Mouse (Mus musculus) megakaryocyte, adult 5-6 weeks (primary cell): ENCODE results near the gene Klk1b24. TPM values are rescaled to one million over a fixed set of nuclear protein-coding genes. Genes with fewer than 3 reads are reported as not detected.
"Not testable (repeated sequence)": the region's sequence is repeated elsewhere in the genome, so short reads cannot be mapped to it uniquely, and the experiment has no call there.

Source experiments
- ATAC-seq: 2 replicates; pipeline ENCODE4 v1.8.0; 2016; ENCODE audit warnings: mild to moderate bottlenecking, inconsistent platforms; ENCODE audit not compliant: poor library complexity, severe bottlenecking
- total RNA-seq, 2 experiments: library from RNA; stranded (forward) in 1 of 2; stranded (reverse) in 1 of 2; fragments of 153-499, 151-499 nt in 1 of 2; fragments of 221-1000, 200-1000 nt in 1 of 2; gene quantifications; 2 replicates each; pipeline versions ENCODE4 v1.2.3 to v1.2.4; 2015 to 2017

The Klk1b24 gene
- total RNA-seq (2015): not detected in 2 replicates
- total RNA-seq (2017): not detected in 2 replicates

GRCm38 (mm10) chr7:44187936-44188335 lies at the start of gene Klk1b24:
Klk1b24 (plus strand) TSS chr7:44188236.
- not testable (repeated sequence) for ATAC-seq

GRCm38 (mm10) chr7:44179299-44180045 lies 8.6 kb upstream of the Klk1b24 start:
- ATAC-seq: no peak

- ATAC-seq: not testable (repeated sequence)
Observed at GRCm38 (mm10) chr7:44186516-44186915, 1.5 kb upstream of the Klk1b24 start.

- ATAC-seq: not testable (repeated sequence)
Observed at GRCm38 (mm10) chr7:44193466-44193865, 5.4 kb downstream of the Klk1b24 start.

GRCm38 (mm10) chr7:44197891-44198290 lies 9.9 kb downstream of the Klk1b24 start, which contains the start of gene Klk1b3:
Klk1b3 (plus strand) TSS chr7:44198191.
- ATAC-seq: no peak

- ATAC-seq: not testable (repeated sequence)
Observed at GRCm38 (mm10) chr7:44207135-44207534, 19.1 kb downstream of the Klk1b24 start, which contains the start of gene Klk1b4. Klk1b4 (plus strand) TSS chr7:44207435.

- ATAC-seq: no peak
Observed at GRCm38 (mm10) chr7:44208307-44208706, 20.3 kb downstream of the Klk1b24 start.

GRCm38 (mm10) chr7:44215645-44216044 lies 27.6 kb downstream of the Klk1b24 start, which contains the start of gene Klk1b5:
Klk1b5 (plus strand) TSS chr7:44215945.
- ATAC-seq: no peak

GRCm38 (mm10) chr7:44221601-44222000 lies 33.6 kb downstream of the Klk1b24 start:
- not testable (repeated sequence) for ATAC-seq

GRCm38 (mm10) chr7:44222335-44222734 lies 34.3 kb downstream of the Klk1b24 start:
- ATAC-seq: not testable (repeated sequence)

- ATAC-seq: no peak
Observed at GRCm38 (mm10) chr7:44225076-44225475, 37.0 kb downstream of the Klk1b24 start, which contains the start of gene Klk1. Klk1 (plus strand) TSS chr7:44225360.

GRCm38 (mm10) chr7:44235909-44236308 lies 47.9 kb downstream of the Klk1b24 start, which contains the start of gene Gm36864:
Gm36864 (plus strand) TSS chr7:44236177.
- ATAC-seq: no peak

- ATAC-seq: no peak
Observed at GRCm38 (mm10) chr7:44239913-44240312, 51.9 kb downstream of the Klk1b24 start.

GRCm38 (mm10) chr7:44240712-44241111 lies 52.7 kb downstream of the Klk1b24 start:
- no peak for ATAC-seq

- ATAC-seq: no peak
Observed at GRCm38 (mm10) chr7:44241163-44241562, 53.1 kb downstream of the Klk1b24 start.

Other genes starting within 250 kb of the Klk1b24 start
- not detected in 2 replicates for gene Klk1b8, start 237.6 kb upstream of the Klk1b24 start, total RNA-seq (2015)
- not detected in 2 replicates for gene Klk1b8, start 237.6 kb upstream of the Klk1b24 start, total RNA-seq (2017)
- gene Klk1b1, start 221.5 kb upstream of the Klk1b24 start, total RNA-seq (2015): not detected in 2 replicates
- not detected in 2 replicates for gene Klk1b1, start 221.5 kb upstream of the Klk1b24 start, total RNA-seq (2017)
- not detected in 2 replicates for gene Klk1b9, start 212.2 kb upstream of the Klk1b24 start, total RNA-seq (2015)
- gene Klk1b9, start 212.2 kb upstream of the Klk1b24 start, total RNA-seq (2017): not detected in 2 replicates
- gene Klk1b11, start 192.4 kb upstream of the Klk1b24 start, total RNA-seq (2015): 0.33 and 0.84 TPM in 2 replicates
- 1.1 TPM in 1 of 2 replicates, not detected in the other for gene Klk1b11, start 192.4 kb upstream of the Klk1b24 start, total RNA-seq (2017)
- gene Klk1b26, start 176.1 kb upstream of the Klk1b24 start, total RNA-seq (2015): not detected in 2 replicates
- gene Klk1b26, start 176.1 kb upstream of the Klk1b24 start, total RNA-seq (2017): not detected in 2 replicates
- not detected in 2 replicates for gene Klk1b27, start 135.9 kb upstream of the Klk1b24 start, total RNA-seq (2015)
- not detected in 2 replicates for gene Klk1b27, start 135.9 kb upstream of the Klk1b24 start, total RNA-seq (2017)
- gene Klk1b21, start 85.9 kb upstream of the Klk1b24 start, total RNA-seq (2015): not detected in 2 replicates
- gene Klk1b21, start 85.9 kb upstream of the Klk1b24 start, total RNA-seq (2017): not detected in 2 replicates
- not detected in 2 replicates for gene Klk1b22, start 75.6 kb upstream of the Klk1b24 start, total RNA-seq (2015)
- not detected in 2 replicates for gene Klk1b22, start 75.6 kb upstream of the Klk1b24 start, total RNA-seq (2017)
- not detected in 2 replicates for gene Klk1b16, start 51.5 kb upstream of the Klk1b24 start, total RNA-seq (2015)
- gene Klk1b16, start 51.5 kb upstream of the Klk1b24 start, total RNA-seq (2017): not detected in 2 replicates
- gene Klk1b3, start 10.0 kb downstream of the Klk1b24 start, total RNA-seq (2015): not detected in 2 replicates
- not detected in 2 replicates for gene Klk1b3, start 10.0 kb downstream of the Klk1b24 start, total RNA-seq (2017)
- gene Klk1b4, start 19.2 kb downstream of the Klk1b24 start, total RNA-seq (2015): not detected in 2 replicates
- gene Klk1b4, start 19.2 kb downstream of the Klk1b24 start, total RNA-seq (2017): not detected in 2 replicates
- gene Klk1b5, start 27.7 kb downstream of the Klk1b24 start, total RNA-seq (2015): not detected in 2 replicates
- not detected in 2 replicates for gene Klk1b5, start 27.7 kb downstream of the Klk1b24 start, total RNA-seq (2017)
- not detected in 2 replicates for gene Klk1, start 37.1 kb downstream of the Klk1b24 start, total RNA-seq (2015)
- not detected in 2 replicates for gene Klk1, start 37.1 kb downstream of the Klk1b24 start, total RNA-seq (2017)
- not detected in 2 replicates for gene Gm36864, start 47.9 kb downstream of the Klk1b24 start, total RNA-seq (2015)
- not detected in 2 replicates for gene Gm36864, start 47.9 kb downstream of the Klk1b24 start, total RNA-seq (2017)
- gene 1700028J19Rik, start 58.5 kb downstream of the Klk1b24 start, total RNA-seq (2015): 3.0 and 3.1 TPM in 2 replicates
- 0.62 and 0.94 TPM in 2 replicates for gene 1700028J19Rik, start 58.5 kb downstream of the Klk1b24 start, total RNA-seq (2017)
- 19.9 and 20.8 TPM in 2 replicates for gene 2410002F23Rik, start 58.5 kb downstream of the Klk1b24 start, total RNA-seq (2015)
- gene 2410002F23Rik, start 58.5 kb downstream of the Klk1b24 start, total RNA-seq (2017): 17.2 and 23.0 TPM in 2 replicates
- not detected in 2 replicates for gene Acp4, start 69.1 kb downstream of the Klk1b24 start, total RNA-seq (2015)
- gene Acp4, start 69.1 kb downstream of the Klk1b24 start, total RNA-seq (2017): not detected in 2 replicates
- gene Gm15517, start 73.2 kb downstream of the Klk1b24 start, total RNA-seq (2015): not detected in 2 replicates
- gene Gm15517, start 73.2 kb downstream of the Klk1b24 start, total RNA-seq (2017): not detected in 2 replicates
- 0.80 and 1.9 TPM in 2 replicates for gene Clec11a, start 118.7 kb downstream of the Klk1b24 start, total RNA-seq (2015)
- 0.77 and 1.7 TPM in 2 replicates for gene Clec11a, start 118.7 kb downstream of the Klk1b24 start, total RNA-seq (2017)
- gene Shank1, start 122.0 kb downstream of the Klk1b24 start, total RNA-seq (2015): 0.02 and 0.07 TPM in 2 replicates
- not detected in 2 replicates for gene Shank1, start 122.0 kb downstream of the Klk1b24 start, total RNA-seq (2017)
- gene Syt3, start 195.9 kb downstream of the Klk1b24 start, total RNA-seq (2015): 0.29 TPM in 1 of 2 replicates, not detected in the other
- 0.22 TPM in 1 of 2 replicates, not detected in the other for gene Syt3, start 195.9 kb downstream of the Klk1b24 start, total RNA-seq (2017)
- 0.42 TPM in 1 of 2 replicates, not detected in the other for gene 1700008O03Rik, start 197.6 kb downstream of the Klk1b24 start, total RNA-seq (2015)
- not detected in 2 replicates for gene 1700008O03Rik, start 197.6 kb downstream of the Klk1b24 start, total RNA-seq (2017)
- gene Lrrc4b, start 240.8 kb downstream of the Klk1b24 start, total RNA-seq (2015): not detected in 2 replicates
- gene Lrrc4b, start 240.8 kb downstream of the Klk1b24 start, total RNA-seq (2017): not detected in 2 replicates